Comparison of ENCODE assay signal across 28 mouse cellular contexts in genomic region chr9:14402099-14402498, GRCm38 (mm10).
"Had no signal": no experiment of that assay in that cellular context is flagged by ENCODE, and none has a peak within 500 bp of the region (broad histone marks: within the 10 kb centered on the region; RNA-seq: fewer than 3 reads in every experiment).

No protein-coding gene starts in this region.

- H3K9ac ChIP-seq: limb, embryonic 12.5 days; limb, embryonic 13.5 days; limb, embryonic 15.5 days; liver, embryonic 12.5 days; liver, embryonic 13.5 days; liver, embryonic 14.5 days; liver, embryonic 15.5 days; liver, postnatal 0 days; lung, embryonic 14.5 days; lung, embryonic 15.5 days; midbrain, embryonic 12.5 days; midbrain, embryonic 13.5 days; midbrain, embryonic 15.5 days; neural tube, embryonic 12.5 days had no signal

- H3K27ac ChIP-seq: limb, embryonic 10.5 days; limb, embryonic 12.5 days; limb, embryonic 13.5 days; limb, embryonic 15.5 days; liver, embryonic 12.5 days; liver, embryonic 13.5 days; liver, embryonic 14.5 days; liver, embryonic 15.5 days; lung, embryonic 15.5 days; macrophage; midbrain, embryonic 10.5 days; midbrain, embryonic 12.5 days; midbrain, embryonic 13.5 days; midbrain, embryonic 15.5 days; neural tube, embryonic 12.5 days had no signal

- H3K9me3 ChIP-seq: limb, embryonic 10.5 days; limb, embryonic 12.5 days; limb, embryonic 13.5 days; limb, embryonic 15.5 days; liver, embryonic 12.5 days; liver, embryonic 13.5 days; liver, embryonic 15.5 days; lung, embryonic 15.5 days; midbrain, embryonic 10.5 days; midbrain, embryonic 12.5 days; midbrain, embryonic 13.5 days; midbrain, embryonic 15.5 days; neural tube, embryonic 12.5 days had no signal

- H3K4me1 ChIP-seq: limb, embryonic 10.5 days; limb, embryonic 12.5 days; limb, embryonic 13.5 days; limb, embryonic 15.5 days; lung, embryonic 15.5 days; megakaryocyte, embryonic 14.5 days; midbrain, embryonic 10.5 days; midbrain, embryonic 12.5 days; midbrain, embryonic 13.5 days; midbrain, embryonic 15.5 days; neural tube, embryonic 12.5 days had no signal

- H3K27me3 ChIP-seq: limb, embryonic 12.5 days; limb, embryonic 13.5 days; limb, embryonic 15.5 days; liver, embryonic 13.5 days; liver, embryonic 15.5 days; lung, embryonic 15.5 days; midbrain, embryonic 12.5 days; midbrain, embryonic 13.5 days; midbrain, embryonic 15.5 days; neural tube, embryonic 12.5 days had no signal

- DNase-seq: left cerebral cortex, postnatal 4 days; liver; liver, embryonic 13.5 days; liver, postnatal 0 days; lung, adult 18-20 months; lung, adult 2 months; lung, embryonic 14.5 days; lung, postnatal 10 days; lung, postnatal 14 days; lung, postnatal 36 days; lung, postnatal 4 days; midbrain, embryonic 14.5 days had no signal

- H3K4me3 ChIP-seq: limb, embryonic 10.5 days; limb, embryonic 12.5 days; limb, embryonic 13.5 days; limb, embryonic 15.5 days; liver, embryonic 12.5 days; liver, embryonic 13.5 days; liver, embryonic 15.5 days; lung, embryonic 15.5 days; megakaryocyte, embryonic 14.5 days; midbrain, embryonic 10.5 days; midbrain, embryonic 12.5 days; midbrain, embryonic 13.5 days; midbrain, embryonic 15.5 days; myocyte; neural tube, embryonic 12.5 days had no signal

- H3K36me3 ChIP-seq: limb, embryonic 10.5 days; limb, embryonic 12.5 days; limb, embryonic 13.5 days; limb, embryonic 15.5 days; liver, embryonic 12.5 days; liver, embryonic 13.5 days; liver, embryonic 15.5 days; lung, embryonic 15.5 days; midbrain, embryonic 10.5 days; midbrain, embryonic 12.5 days; midbrain, embryonic 13.5 days; midbrain, embryonic 15.5 days; neural tube, embryonic 12.5 days had no signal
